Mouse (Mus musculus) Patski (cell line): ENCODE data around the gene Gpd1. TPM values are rescaled to one million over a fixed set of nuclear protein-coding genes. Genes with fewer than 3 reads are reported as not detected.
"Not testable (repeated sequence)": the region's sequence is repeated elsewhere in the genome, so short reads cannot be mapped to it uniquely, and the experiment has no call there.

Source experiments
- ATAC-seq: fragments of 100-300 bp; one replicate; pipeline ENCODE4 v1.8.0; 2021
- CTCF ChIA-PET: fragments of 350-600 bp; sonication (Branson Sonifier 250); formaldehyde crosslinking; loops from one replicate; lab custom pipeline; 2022; ENCODE audit warnings: inconsistent platforms; lab: Charles Lee
- POLR2A ChIA-PET: fragments of 350-600 bp; sonication (Branson Sonifier 250); formaldehyde crosslinking; loops from one replicate; lab custom pipeline; 2022; ENCODE audit warnings: antibody characterized with exemption, inconsistent platforms; lab: Charles Lee
- DNase-seq: peaks from one replicate; pipeline ENCODE4 v3.0.0-alpha.2; 2011; ENCODE audit warnings: low read depth, low spot score
- H3K27me3 ChIP-seq: fragments of 371-371 bp; one replicate; pipeline ENCODE4 v1.5.1; 2021
- CTCF ChIP-seq: fragments of 100-300 bp; IDR thresholded peaks from one replicate; pipeline ENCODE4 v1.5.1; 2021
- in situ Hi-C: fragments of 300-500 bp; cut with MboI; formaldehyde crosslinking; loops from 3 replicates; pipeline ENCODE4 v1.11.1; 2018; ENCODE audit warnings: low pct_unique_long_range_greater_than_20kb, mixed read lengths
- polyA plus RNA-seq: library from polyadenylated mRNA; unstranded; gene quantifications from one replicate; pipeline ENCODE4 v1.2.3, GENCODE M21; 2021

Gene Gpd1
- polyA plus RNA-seq, 1 experiment from 2014 or later = 2.9 TPM

DNA sequence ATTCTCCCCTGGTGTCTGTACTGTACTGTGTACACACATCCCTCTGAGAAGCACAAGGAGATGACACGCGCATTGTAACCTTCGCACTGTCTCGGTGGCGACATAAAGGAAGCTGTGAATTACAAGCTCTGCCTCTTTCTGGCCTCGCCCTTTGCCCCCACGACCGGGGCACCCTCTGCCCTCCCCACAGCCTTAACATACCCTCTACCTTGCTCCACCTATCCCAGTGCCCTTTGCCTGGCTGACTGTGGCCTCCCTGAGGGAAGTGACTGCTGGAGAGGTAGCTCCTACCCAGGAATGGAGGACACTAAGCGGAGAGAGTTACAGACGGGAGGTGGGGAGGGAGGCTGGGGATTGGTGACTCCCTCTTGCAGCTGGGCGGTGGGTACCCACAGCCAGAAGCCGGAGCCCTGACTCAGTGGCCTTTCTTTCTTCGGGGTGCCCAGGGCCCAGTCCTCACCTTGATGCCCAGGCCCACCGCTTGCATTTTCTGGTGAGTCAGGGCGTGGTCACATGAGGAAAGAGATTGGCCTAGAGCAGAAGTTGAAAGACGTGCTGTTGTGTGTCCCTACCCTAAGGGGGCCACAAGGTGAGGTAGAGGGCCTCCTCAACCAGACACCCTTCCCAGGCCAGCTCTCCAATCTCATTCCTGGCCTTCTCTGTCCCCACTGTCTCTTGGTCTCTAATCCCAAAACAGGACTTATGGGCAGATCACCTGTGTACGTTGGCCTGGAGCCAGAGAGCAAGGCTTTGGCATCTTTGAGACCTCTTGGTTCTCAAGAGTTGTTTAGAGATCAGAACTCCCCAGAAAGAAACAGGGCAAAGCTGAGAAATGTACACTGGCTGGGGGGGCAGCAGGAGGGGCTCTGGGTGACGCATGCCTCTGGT, 16.9 kb upstream of the Gpd1 start:
- ATAC-seq (no peak), DNase-seq (no peak)
- no peaks in the 10 kb centered on the region for H3K27me3 ChIP-seq
- ChIA-PET POLR2A (interaction anchor here (0.8 kb wide), 1 partner anchor 23 kb away, joined by 3 read pairs; no protein-coding TSS in a partner anchor), CTCF (interaction anchor here (1.2 kb wide), 1 partner anchor 12 kb away, joined by 5 read pairs; no protein-coding TSS in a partner anchor)
- TF ChIP-seq CTCF = no peak
- in situ Hi-C loops = no loop called here

DNA sequence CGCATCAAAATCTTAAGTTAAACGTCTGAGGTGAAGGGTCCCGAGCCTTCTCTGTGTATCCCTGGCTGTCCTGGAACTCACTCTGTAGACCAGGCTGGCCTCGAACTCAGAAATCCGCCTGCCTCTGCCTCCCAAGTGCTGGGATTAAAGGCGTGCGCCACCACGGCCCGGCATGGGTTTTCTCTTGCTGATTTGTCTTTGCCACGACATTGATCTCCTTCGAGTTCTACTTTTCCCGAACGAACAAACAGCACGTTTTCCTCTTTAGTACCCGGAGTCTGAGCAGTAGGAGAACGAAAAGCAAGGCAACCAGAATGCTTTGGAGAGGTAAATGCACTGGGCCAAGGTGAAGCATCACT, 15.7 kb upstream of the Gpd1 start:
- ATAC-seq, in situ Hi-C loops, H3K27me3 ChIP-seq, CTCF ChIA-PET, DNase-seq: not testable (repeated sequence)
- POLR2A ChIA-PET = interaction anchor here (0.6 kb wide), 1 partner anchor 303 kb away, joined by 3 read pairs; no protein-coding TSS in a partner anchor

DNA sequence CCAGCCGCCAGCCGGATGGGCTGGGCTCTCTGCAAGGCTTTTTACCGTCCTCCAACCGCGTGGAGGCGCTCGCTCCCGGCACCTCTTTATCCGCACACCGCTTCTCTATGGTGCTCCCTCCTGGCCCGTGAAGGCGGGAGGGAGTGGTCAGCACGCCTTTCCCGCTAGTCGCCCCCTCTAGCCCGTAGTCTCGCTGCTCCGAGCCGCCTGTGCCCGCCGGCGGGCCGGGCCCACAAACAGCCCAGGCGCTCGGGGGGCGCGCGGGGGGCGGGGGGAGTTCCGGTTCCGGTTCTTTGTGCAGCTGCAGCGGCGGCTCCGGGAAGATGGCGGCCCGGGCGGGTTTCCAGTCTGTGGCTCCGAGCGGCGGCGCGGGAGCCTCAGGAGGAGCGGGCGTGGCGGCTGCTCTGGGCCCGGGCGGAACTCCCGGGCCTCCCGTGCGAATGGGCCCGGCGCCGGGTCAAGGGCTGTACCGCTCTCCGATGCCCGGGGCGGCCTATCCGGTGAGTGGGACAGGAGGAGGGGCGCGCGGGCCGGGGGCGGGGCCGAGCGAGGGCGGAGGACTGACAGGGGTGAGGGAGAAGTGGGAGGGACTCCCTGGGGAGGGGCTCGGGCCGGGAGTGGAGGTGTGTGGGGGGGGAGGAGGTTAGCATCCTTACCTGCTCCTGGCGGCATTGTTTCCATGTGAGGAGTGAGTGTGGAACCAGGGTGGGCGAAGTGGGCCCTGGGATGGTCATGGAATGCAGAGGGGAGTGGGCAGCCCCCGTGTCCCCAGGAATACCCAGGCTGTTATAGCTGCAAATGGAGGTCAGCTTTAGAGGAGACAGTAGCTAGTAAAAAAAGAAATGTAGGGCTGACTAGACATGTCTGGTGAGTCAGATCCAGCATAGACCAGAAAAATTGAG, 15.1 kb upstream of the Gpd1 start, which contains the start of gene Smarcd1:
Gene Smarcd1, plus strand, starts transcription at position 131 of the 902 bp plus-strand sequence.
- in situ Hi-C loops = no loop called here
- H3K27me3 ChIP-seq = no peaks in the 10 kb centered on the region
- no peak for TF ChIP-seq CTCF
- peak; percentile 68 for DNase-seq
- POLR2A ChIA-PET = interaction anchor here (1.1 kb wide), 1 partner anchor 38 kb away, joined by 3 read pairs; no protein-coding TSS in a partner anchor
- CTCF ChIA-PET = interaction anchor here (0.9 to 1.1 kb wide), 2 partner anchors 9 to 22 kb away, joined by 3 read pairs; no protein-coding TSS in a partner anchor
- ATAC-seq = peak; percentile 63

DNA sequence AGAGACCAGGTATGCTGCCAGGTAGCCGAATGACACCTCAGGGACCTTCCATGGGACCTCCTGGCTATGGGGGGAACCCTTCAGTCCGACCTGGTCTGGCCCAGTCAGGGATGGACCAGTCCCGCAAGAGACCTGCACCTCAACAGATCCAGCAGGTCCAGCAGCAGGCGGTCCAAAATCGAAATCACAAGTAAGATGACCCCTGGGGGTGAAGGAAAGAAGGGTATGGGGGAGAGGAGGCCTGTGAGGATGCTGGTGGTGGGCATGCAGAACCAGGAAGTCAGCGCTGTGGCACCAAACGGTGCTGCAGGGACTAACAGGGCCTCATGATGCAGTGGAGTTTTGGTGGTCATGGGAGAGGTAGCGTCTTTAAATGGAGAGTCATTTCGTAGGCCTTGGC, 14.2 kb upstream of the Gpd1 start:
- in situ Hi-C loops = no loop called here
- H3K27me3 ChIP-seq = no peaks in the 10 kb centered on the region
- POLR2A ChIA-PET = interaction anchor here (1.1 kb wide), 1 partner anchor 39 kb away, joined by 3 read pairs; no protein-coding TSS in a partner anchor
- no peak for DNase-seq
- no peak for ATAC-seq
- no peak for TF ChIP-seq CTCF
- CTCF ChIA-PET = interaction anchor here (0.9 to 1.1 kb wide), 2 partner anchors 8 to 21 kb away, joined by 3 read pairs; no protein-coding TSS in a partner anchor

DNA sequence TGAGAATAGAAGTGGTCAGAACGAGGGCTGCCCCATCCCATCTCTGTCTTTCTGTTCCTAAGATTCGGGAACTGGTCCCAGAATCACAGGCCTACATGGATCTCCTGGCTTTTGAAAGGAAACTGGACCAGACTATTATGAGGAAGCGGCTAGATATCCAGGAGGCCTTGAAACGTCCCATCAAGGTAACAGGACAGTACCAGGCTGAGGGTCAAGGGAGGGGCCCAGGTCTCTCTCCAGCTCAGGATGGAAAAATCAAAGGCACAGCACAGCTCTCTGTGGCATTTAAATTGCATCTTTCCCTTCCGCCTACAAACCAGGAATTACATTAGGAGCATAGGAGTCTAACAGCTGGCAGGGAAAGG, 13.7 kb upstream of the Gpd1 start:
- POLR2A ChIA-PET = interaction anchor here (1.1 kb wide), 1 partner anchor 36 kb away, joined by 3 read pairs; no protein-coding TSS in a partner anchor
- no peak for ATAC-seq
- CTCF ChIA-PET = interaction anchor here (1.2 to 1.3 kb wide), 2 partner anchors 20 to 22 kb away, joined by 3 to 4 read pairs; partner anchors contain the start of gene Cox14
- DNase-seq = no peak
- in situ Hi-C loops = no loop called here
- H3K27me3 ChIP-seq = no peaks in the 10 kb centered on the region
- TF ChIP-seq CTCF = no peak

DNA sequence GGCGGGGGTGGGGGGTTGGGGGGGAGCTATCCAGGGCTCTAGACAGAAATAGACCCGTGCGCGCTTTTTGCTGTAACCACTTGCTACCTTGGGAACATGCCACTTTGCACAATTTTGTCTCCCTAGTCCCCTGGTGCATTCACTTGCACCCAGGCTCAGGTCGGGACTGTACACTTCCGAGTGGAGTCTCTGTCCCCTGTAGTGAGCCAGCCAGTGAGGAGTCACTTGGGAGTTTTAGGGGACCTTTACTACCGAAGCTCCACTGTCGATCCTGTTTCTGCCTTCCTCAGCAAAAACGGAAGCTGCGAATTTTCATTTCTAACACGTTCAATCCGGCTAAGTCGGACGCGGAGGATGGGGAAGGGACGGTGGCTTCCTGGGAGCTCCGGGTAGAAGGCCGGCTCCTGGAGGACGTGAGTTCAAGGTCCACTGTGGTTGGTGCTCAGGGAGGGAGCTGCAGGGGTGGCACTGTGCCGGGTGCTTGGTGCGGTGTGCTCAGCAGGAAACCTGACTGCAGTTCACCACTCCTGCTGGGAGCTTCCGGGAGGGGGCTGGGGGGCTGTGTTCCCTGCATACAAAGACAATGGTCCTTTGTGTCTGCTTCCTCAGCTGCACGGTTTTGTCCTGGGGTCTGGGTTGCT, 13.2 kb upstream of the Gpd1 start:
- in situ Hi-C loops = no loop called here
- POLR2A ChIA-PET = interaction anchor here (1.1 kb wide), 1 partner anchor 35 kb away, joined by 3 read pairs; no protein-coding TSS in a partner anchor
- H3K27me3 ChIP-seq = no peaks in the 10 kb centered on the region
- ATAC-seq (no peak), DNase-seq (no peak)
- CTCF ChIA-PET = interaction anchor here (1.2 to 1.3 kb wide), 3 partner anchors 11 to 22 kb away, joined by 3 to 4 read pairs (median 3); partner anchors contain the start of gene Cox14
- no peak for TF ChIP-seq CTCF

DNA sequence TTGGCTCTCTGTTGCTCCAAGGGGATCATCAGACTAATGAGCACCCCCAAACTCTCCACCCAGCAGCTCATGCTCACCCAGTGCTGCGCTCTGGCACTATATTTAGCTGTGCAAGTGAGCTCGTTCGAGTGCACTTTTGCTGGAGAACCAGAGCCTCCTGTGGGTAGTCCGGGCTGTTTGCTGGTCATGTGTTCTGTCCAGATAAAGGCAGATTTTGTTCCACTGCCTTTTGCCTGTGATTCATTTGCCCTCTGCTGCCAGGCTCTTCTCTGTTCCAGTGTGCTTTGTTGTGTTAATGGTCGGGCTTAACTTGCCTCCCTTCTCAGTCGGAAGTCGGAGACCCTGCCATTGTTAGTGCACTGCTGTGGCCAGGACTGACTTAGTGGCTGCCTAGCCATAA, 12.4 kb upstream of the Gpd1 start:
- DNase-seq (no peak), ATAC-seq (no peak)

DNA sequence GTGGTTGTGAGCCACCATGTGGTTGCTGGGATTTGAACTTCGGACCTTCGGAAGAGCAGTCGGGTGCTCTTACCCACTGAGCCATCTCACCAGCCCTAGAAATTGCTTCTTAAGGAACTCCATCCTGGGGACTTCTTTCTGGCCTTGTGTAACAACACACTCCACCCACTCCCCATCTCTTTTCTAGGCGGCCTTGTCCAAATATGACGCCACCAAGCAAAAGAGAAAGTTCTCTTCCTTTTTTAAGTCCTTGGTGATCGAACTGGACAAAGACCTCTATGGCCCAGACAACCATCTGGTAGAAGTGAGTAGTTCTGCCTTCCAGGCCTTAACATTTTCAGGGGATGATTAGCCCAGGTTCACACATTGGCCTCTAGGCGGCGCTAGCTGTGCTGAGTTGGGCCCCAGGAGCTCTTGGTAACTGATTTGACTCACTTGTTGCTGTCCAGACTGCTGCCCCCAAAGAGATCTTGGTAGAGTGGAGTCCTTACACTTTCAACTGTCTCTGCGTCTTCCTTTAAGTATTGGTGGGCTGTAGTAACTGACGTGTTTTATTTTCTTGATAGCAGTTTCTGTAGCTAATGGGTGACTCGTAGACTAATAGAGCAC, 11.8 kb upstream of the Gpd1 start, which contains the start of gene Gm17349:
Gene Gm17349, minus strand, starts transcription at position 51 of the 609 bp plus-strand sequence.
- in situ Hi-C loops = no loop called here
- DNase-seq (peak; percentile 24), ATAC-seq (peak; percentile 46)
- TF ChIP-seq CTCF = no peak
- ChIA-PET CTCF (interaction anchor here (0.8 to 2.7 kb wide), 10 partner anchors 10 to 199 kb away, joined by 3 to 22 read pairs (median 3); partner anchors contain the start of gene Cox14), POLR2A (no interaction called here)
- no peaks in the 10 kb centered on the region for H3K27me3 ChIP-seq

More for the DNA sequence above, 12.4 kb upstream of the Gpd1 start:
- in situ Hi-C loops = no loop called here
- TF ChIP-seq CTCF = no peak
- POLR2A ChIA-PET = interaction anchor here (1.1 kb wide), 1 partner anchor 34 kb away, joined by 3 read pairs; no protein-coding TSS in a partner anchor
- CTCF ChIA-PET = interaction anchor here (1.2 to 1.3 kb wide), 3 partner anchors 10 to 21 kb away, joined by 3 to 4 read pairs (median 3); partner anchors contain the start of gene Cox14
- H3K27me3 ChIP-seq = no peaks in the 10 kb centered on the region

DNA sequence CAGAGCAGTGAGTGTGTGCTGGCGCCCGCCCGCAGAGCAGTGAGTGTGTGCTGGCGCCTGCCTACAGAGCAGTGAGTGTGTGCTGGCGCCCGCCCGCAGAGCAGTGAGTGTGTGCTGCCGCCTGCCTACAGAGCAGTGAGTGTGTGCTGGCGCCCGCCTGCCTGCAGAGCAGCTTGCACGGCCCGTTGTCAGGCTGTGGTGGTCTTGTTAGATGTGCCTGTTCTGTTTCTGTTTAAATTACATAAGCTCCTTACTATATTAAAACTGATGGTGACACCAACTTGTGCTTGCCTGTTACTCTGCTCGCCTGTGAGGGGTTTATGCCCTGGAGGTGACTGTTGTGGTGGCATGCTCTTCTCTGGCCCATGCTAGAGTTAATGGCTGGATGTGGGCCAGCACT, 9.1 kb upstream of the Gpd1 start:
- POLR2A ChIA-PET = no interaction called here
- ATAC-seq (no peak), DNase-seq (no peak)
- CTCF ChIA-PET = interaction anchor here (0.9 to 2.3 kb wide), 2 partner anchors 17 to 68 kb away, joined by 4 to 5 read pairs; partner anchors contain the start of gene Cox14
- H3K27me3 ChIP-seq = no peaks in the 10 kb centered on the region
- no peak for TF ChIP-seq CTCF
- in situ Hi-C loops = no loop called here
